Mouse (Mus musculus): Measurements from ENCODE around the gene Arpp19. TPM values are rescaled to one million over a fixed set of nuclear protein-coding genes. Genes with fewer than 3 reads are reported as not detected.

Gene Arpp19
- polyA plus RNA-seq, 1 experiment from 2014 or later, result 351 TPM

GRCm38 (mm10) chr9:75019592-75019991 lies 17.8 kb upstream of the Arpp19 start:
- WGBS, result 88% methylated on average over 3 of the region's 3 CpGs
- Histone ChIP-seq H3K4me3 (no peak overlapping the region), H3K27ac (no peak overlapping the region), H3K27me3 (ENCODE audit: poor library complexity, severe bottlenecking) (no peaks in the 10 kb centered on the region), H3K36me3 (replicated peaks) (peaks cover 15% of the 10 kb centered on the region), H3K4me1 (no peaks in the 10 kb centered on the region), H3K9me3 (no peaks in the 10 kb centered on the region)
- DNase-seq (ENCODE audit: extremely low spot score, low spot score), result no peak

DNA sequence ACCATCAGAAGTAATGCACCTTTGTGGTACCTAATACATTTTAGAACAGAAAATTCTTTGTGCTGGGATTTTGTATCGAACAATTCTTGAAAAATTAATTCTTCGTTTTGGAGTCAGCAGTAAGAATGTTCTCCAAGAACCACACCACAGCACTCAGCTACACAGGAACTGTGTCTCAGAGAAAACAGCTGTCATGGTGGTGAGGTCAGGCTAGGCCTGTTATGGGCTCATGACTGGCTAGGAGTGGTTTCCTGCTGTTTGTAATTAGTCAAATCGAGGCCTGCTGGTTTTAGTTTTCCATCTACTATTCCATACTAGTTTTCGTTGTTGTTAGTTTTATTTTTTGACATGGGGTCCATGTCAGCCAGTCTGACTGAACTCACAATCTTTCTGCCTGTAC lies 16.9 kb upstream of the Arpp19 start:
- Histone ChIP-seq H3K27me3 (ENCODE audit: poor library complexity, severe bottlenecking) (no peaks in the 10 kb centered on the region), H3K36me3 (replicated peaks) (peaks cover 16% of the 10 kb centered on the region), H3K27ac (no peak overlapping the region), H3K9me3 (no peaks in the 10 kb centered on the region), H3K4me3 (no peak overlapping the region), H3K4me1 (no peaks in the 10 kb centered on the region)
- WGBS, result 75% methylated on average over 4 of the region's 4 CpGs
- DNase-seq (ENCODE audit: extremely low spot score, low spot score), result no peak

DNA sequence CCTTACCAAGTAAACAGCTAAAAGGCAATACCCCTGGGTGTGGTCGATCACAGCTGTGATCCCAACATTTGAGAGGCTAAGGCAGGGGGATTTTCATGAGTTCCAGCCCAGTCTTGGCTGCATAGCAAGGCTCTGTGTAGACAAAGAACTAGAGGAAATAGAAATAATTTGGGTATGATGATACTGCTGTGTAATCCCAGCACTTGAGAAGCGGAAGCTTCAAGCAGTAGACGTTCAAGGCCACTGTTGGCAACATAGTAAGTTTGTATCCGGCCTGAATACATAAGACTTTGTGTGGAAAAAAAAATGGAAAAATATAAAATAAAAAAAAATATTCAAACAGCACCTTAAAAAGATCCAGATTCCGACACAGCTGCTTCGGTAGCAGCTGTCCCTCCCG lies 14.9 kb upstream of the Arpp19 start:
- no peak for DNase-seq (ENCODE audit: extremely low spot score, low spot score)
- H3K9me3 ChIP-seq, result no peaks in the 10 kb centered on the region
- H3K27ac ChIP-seq, result no peak overlapping the region
- 90% methylated on average over 7 of the region's 7 CpGs for WGBS
- no peaks in the 10 kb centered on the region for H3K4me1 ChIP-seq
- no peak overlapping the region for H3K4me3 ChIP-seq
- no peaks in the 10 kb centered on the region for H3K27me3 ChIP-seq (ENCODE audit: poor library complexity, severe bottlenecking)
- peaks cover 17% of the 10 kb centered on the region for H3K36me3 ChIP-seq (replicated peaks)

- no peak overlapping the region for H3K27ac ChIP-seq
- 87% methylated on average over 5 of the region's 5 CpGs for WGBS
Measured at GRCm38 (mm10) chr9:75023150-75023894, 14.1 kb upstream of the Arpp19 start.

GRCm38 (mm10) chr9:75024089-75024488 lies 13.3 kb upstream of the Arpp19 start:
- H3K4me1 ChIP-seq, result no peaks in the 10 kb centered on the region
- 69% methylated on average over 7 of the region's 7 CpGs for WGBS
- DNase-seq (ENCODE audit: extremely low spot score, low spot score), result no peak
- H3K27ac ChIP-seq, result no peak overlapping the region
- no peaks in the 10 kb centered on the region for H3K27me3 ChIP-seq (ENCODE audit: poor library complexity, severe bottlenecking)
- H3K4me3 ChIP-seq, result no peak overlapping the region
- no peaks in the 10 kb centered on the region for H3K9me3 ChIP-seq
- peaks cover 10% of the 10 kb centered on the region for H3K36me3 ChIP-seq (replicated peaks)

More at GRCm38 (mm10) chr9:75023150-75023894, 14.1 kb upstream of the Arpp19 start:
- H3K27me3 ChIP-seq (ENCODE audit: poor library complexity, severe bottlenecking), result no peaks in the 10 kb centered on the region
- H3K36me3 ChIP-seq (replicated peaks), result peaks cover 15% of the 10 kb centered on the region
- H3K4me1 ChIP-seq, result no peaks in the 10 kb centered on the region
- DNase-seq (ENCODE audit: extremely low spot score, low spot score), result no peak
- H3K9me3 ChIP-seq, result no peaks in the 10 kb centered on the region
- H3K4me3 ChIP-seq, result no peak overlapping the region

GRCm38 (mm10) chr9:75025689-75026088 lies 11.7 kb upstream of the Arpp19 start:
- Histone ChIP-seq H3K27me3 (ENCODE audit: poor library complexity, severe bottlenecking) (no peaks in the 10 kb centered on the region), H3K27ac (no peak overlapping the region), H3K4me1 (no peaks in the 10 kb centered on the region), H3K4me3 (no peak overlapping the region), H3K36me3 (replicated peaks) (peaks cover 5% of the 10 kb centered on the region), H3K9me3 (no peaks in the 10 kb centered on the region)
- 73% methylated on average over 6 of the region's 6 CpGs for WGBS
- no peak for DNase-seq (ENCODE audit: extremely low spot score, low spot score)

GRCm38 (mm10) chr9:75032408-75032807 lies 5.0 kb upstream of the Arpp19 start:
- Histone ChIP-seq H3K27ac (no peak overlapping the region), H3K27me3 (ENCODE audit: poor library complexity, severe bottlenecking) (no peaks in the 10 kb centered on the region), H3K9me3 (no peaks in the 10 kb centered on the region), H3K4me1 (peaks cover 3% of the 10 kb centered on the region), H3K4me3 (no peak overlapping the region), H3K36me3 (replicated peaks) (no peaks in the 10 kb centered on the region)
- WGBS, result 91% methylated on average over 1 of the region's 1 CpGs
- no peak for DNase-seq (ENCODE audit: extremely low spot score, low spot score)

DNA sequence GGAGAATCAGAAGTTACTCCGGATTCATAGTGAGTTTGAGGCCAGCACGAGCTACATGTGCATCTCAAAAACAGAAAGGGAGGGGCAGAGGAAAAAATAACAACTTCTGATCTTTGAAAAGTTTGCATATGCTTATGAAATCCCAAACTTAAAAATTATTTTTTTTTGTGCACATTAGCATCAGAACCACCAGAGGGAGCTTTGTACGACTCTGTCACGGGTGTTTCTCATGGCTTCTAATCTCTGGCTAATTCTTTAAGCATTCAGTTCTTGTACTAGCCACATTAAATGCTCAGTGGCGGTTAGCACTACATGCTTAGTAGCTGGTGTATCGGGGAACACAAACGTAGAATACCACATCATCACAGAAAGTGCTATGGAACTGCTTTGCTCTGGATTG lies 4.3 kb upstream of the Arpp19 start:
- H3K27me3 ChIP-seq (ENCODE audit: poor library complexity, severe bottlenecking), result no peaks in the 10 kb centered on the region
- WGBS, result 65% methylated on average over 7 of the region's 7 CpGs
- no peaks in the 10 kb centered on the region for H3K36me3 ChIP-seq (replicated peaks)
- H3K9me3 ChIP-seq, result no peaks in the 10 kb centered on the region
- DNase-seq (ENCODE audit: extremely low spot score, low spot score), result no peak
- H3K4me3 ChIP-seq, result no peak overlapping the region
- H3K27ac ChIP-seq, result no peak overlapping the region
- peaks cover 4% of the 10 kb centered on the region for H3K4me1 ChIP-seq

GRCm38 (mm10) chr9:75034691-75035090 lies 2.7 kb upstream of the Arpp19 start:
- Histone ChIP-seq H3K4me1 (peaks cover 18% of the 10 kb centered on the region), H3K27me3 (ENCODE audit: poor library complexity, severe bottlenecking) (no peaks in the 10 kb centered on the region), H3K4me3 (no peak overlapping the region), H3K9me3 (no peaks in the 10 kb centered on the region), H3K27ac (no peak overlapping the region), H3K36me3 (replicated peaks) (no peaks in the 10 kb centered on the region)
- DNase-seq (ENCODE audit: extremely low spot score, low spot score), result no peak
- WGBS, result 65% methylated on average over 1 of the region's 1 CpGs

DNA sequence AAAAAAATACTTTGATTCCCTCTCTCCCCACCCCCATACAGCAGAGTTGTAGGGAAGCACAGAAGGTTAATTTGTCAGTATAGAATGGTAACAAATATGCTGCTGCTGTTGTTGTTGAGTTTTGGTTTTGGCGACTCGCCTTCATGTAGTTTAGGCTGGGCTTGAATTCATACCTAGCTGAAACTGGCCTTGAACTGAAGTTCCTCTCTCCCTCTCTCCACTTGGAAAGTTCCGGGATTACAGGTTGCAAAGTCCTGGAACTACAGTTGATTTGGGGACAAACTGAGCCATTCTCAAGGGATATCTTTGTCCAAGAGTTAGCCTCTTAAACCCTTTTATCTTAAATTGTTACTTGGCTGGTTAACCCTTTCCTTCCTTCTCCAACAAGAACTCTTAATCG lies 1.5 kb upstream of the Arpp19 start:
- 83% methylated on average over 4 of the region's 4 CpGs for WGBS
- H3K4me3 ChIP-seq, result no peak overlapping the region
- DNase-seq (ENCODE audit: extremely low spot score, low spot score), result no peak

DNA sequence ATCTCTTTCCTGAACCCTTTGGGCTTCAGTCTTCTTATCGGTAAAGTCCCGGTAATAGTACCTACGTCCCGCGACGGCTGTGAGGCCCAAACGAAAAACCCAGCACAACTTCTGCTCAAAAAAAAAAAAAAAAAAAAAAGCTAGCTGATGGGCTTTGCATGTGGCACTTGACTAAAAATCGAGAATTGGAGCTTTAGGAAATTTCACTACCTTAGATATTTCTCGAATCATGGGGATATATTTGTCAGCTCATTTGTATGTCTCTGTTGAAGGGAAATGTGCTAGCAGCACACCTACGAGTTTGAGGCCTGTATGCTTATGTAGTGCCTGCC lies 909 bp downstream of the Arpp19 start:
- peak overlapping the region; percentile 100 for H3K4me3 ChIP-seq
- no peaks in the 10 kb centered on the region for H3K9me3 ChIP-seq
- H3K4me1 ChIP-seq, result peaks cover 20% of the 10 kb centered on the region
- WGBS, result 2% methylated on average over 10 of the region's 10 CpGs
- peaks cover 24% of the 10 kb centered on the region for H3K36me3 ChIP-seq (replicated peaks)
- H3K27me3 ChIP-seq (ENCODE audit: poor library complexity, severe bottlenecking), result no peaks in the 10 kb centered on the region
- H3K27ac ChIP-seq, result peak overlapping the region; percentile 95
- no peak for DNase-seq (ENCODE audit: extremely low spot score, low spot score)

More for the DNA sequence above, 1.5 kb upstream of the Arpp19 start:
- Histone ChIP-seq H3K9me3 (no peaks in the 10 kb centered on the region), H3K4me1 (peaks cover 20% of the 10 kb centered on the region), H3K27ac (no peak overlapping the region), H3K27me3 (ENCODE audit: poor library complexity, severe bottlenecking) (no peaks in the 10 kb centered on the region), H3K36me3 (replicated peaks) (peaks cover 8% of the 10 kb centered on the region; the same call in 1 of the 2 replicates)

DNA sequence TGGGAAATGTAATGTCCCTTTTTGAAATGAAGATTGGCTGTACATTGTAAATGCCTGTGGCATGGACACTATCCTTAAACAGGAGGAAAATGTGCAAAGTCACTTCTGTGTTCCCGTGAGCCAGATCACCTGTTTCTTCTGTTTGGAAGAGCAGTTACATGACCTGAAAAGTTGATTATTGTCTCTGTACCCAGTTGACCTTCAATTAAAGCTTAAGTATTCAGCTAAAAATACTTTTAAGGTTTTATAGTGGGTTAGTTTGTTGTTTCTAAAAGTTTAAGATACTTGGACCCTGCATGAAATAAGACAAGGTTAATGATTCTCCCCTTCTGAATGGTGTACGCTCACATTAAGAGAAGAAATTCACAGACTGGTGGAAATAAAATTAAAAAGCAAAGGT lies 3.2 kb downstream of the Arpp19 start:
- WGBS, result 97% methylated on average over 2 of the region's 2 CpGs
- no peak for DNase-seq (ENCODE audit: extremely low spot score, low spot score)
- Histone ChIP-seq H3K27me3 (ENCODE audit: poor library complexity, severe bottlenecking) (no peaks in the 10 kb centered on the region), H3K9me3 (no peaks in the 10 kb centered on the region), H3K36me3 (replicated peaks) (peaks cover 41% of the 10 kb centered on the region), H3K27ac (no peak overlapping the region), H3K4me1 (peaks cover 20% of the 10 kb centered on the region), H3K4me3 (no peak overlapping the region)

GRCm38 (mm10) chr9:75041840-75042525 lies 4.6 kb downstream of the Arpp19 start:
- 90% methylated on average over 2 of the region's 2 CpGs for WGBS
- no peak overlapping the region for H3K27ac ChIP-seq
- H3K4me3 ChIP-seq, result no peak overlapping the region
- peaks cover 55% of the 10 kb centered on the region for H3K36me3 ChIP-seq (replicated peaks)
- no peaks in the 10 kb centered on the region for H3K9me3 ChIP-seq
- DNase-seq (ENCODE audit: extremely low spot score, low spot score), result no peak
- no peaks in the 10 kb centered on the region for H3K27me3 ChIP-seq (ENCODE audit: poor library complexity, severe bottlenecking)
- peaks cover 20% of the 10 kb centered on the region for H3K4me1 ChIP-seq
